Mouse (Mus musculus) left cerebral cortex, adult 2 months (tissue): ENCODE measurements at regions not wholly inside any gene's neighbourhood (a gene's known extent, or its start where the extent isn't known, plus 50 kb on each side); places are given as distances from the start of the nearest gene placed in this dataset.

Source experiments
- DNase-seq, 2 experiments: peaks; one replicate each; pipeline ENCODE4 v3.0.0; 2021 to 2022; ENCODE audit warnings: low spot score in 2 of 2, mixed read lengths in 1 of 2; ENCODE audit errors: extremely low spot score in 1 of 2
- H3K27ac ChIP-seq: fragments of 200-600 bp; 2 replicates; pipeline ENCODE4 v1.8.1; 2022
- H3K4me3 ChIP-seq: fragments of 200-600 bp; 2 replicates; pipeline ENCODE4 v1.8.1; 2022
- CTCF ChIP-seq: fragments of 200-600 bp; IDR thresholded peaks from 2 replicates; pipeline ENCODE4 v1.8.1; 2022; ENCODE audit warnings: antibody characterized with exemption, mild to moderate bottlenecking, moderate library complexity
- intact Hi-C: fragments of 180-260 bp; cut with DNase I; formaldehyde crosslinking; loops from one replicate; pipeline ENCODE4 v1.15.1; 2025

GRCm38 (mm10) chr1:142771010-142771409, 869.5 kb upstream of the B3galt2 start:
- Histone ChIP-seq H3K4me3 (no peak overlapping the region), H3K27ac (no peak overlapping the region)
- intact Hi-C loops = no loop called here
- DNase-seq = no peak
- TF ChIP-seq CTCF = no peak
